Comparison of ENCODE assay signal across 25 mouse cellular contexts in the genomic region with DNA sequence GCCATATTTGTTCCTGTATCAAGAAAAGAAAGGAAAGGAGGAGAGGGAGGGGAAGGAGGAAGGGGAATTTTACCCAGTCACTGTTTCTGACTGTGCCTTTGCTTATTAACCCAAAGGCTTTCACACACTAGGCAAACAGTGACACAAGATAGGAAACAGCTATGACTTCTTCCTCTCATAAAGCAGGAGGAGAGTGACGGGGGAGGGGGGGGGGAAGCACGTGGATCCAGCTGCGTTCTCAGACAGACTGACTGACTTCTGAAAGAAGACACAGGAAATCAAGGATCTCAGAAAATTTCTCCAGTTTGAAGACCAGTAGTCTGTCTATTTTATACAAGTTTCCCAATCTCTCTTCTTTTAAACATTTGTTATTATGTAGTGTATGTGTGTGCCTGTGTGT. TPM values are rescaled to one million over a fixed set of nuclear protein-coding genes. Genes with fewer than 3 reads are reported as not detected.
A peak's percentile ranks its signal among the peaks of the same experiment; 100 is the strongest.
DNase-seq lines count a peak whose midpoint lies in the region; ATAC-seq and TF ChIP-seq lines count a peak whose summit lies in the region.
"Had no signal": no experiment of that assay in that cellular context is flagged by ENCODE, and none has a peak within 500 bp of the region (broad histone marks: within the 10 kb centered on the region; RNA-seq: fewer than 3 reads in every experiment).

No protein-coding gene starts in this region.

- no peak overlapping the region for H3K9ac ChIP-seq in heart, postnatal 0 days (replicated peaks; ENCODE audit: low read depth, low read length)
- H3K9ac ChIP-seq in liver, embryonic 12.5 days, result 0 out of 2 replicates have a peak overlapping the region, but pooled peaks have one; percentile 2
- no peak overlapping the region for H3K9ac ChIP-seq in stomach, postnatal 0 days (ENCODE audit: low read length)
- H3K9ac ChIP-seq in forebrain, embryonic 16.5 days (replicated peaks; ENCODE audit: low read depth, low read length), result no peak overlapping the region
- H3K9ac ChIP-seq: embryonic facial prominence, embryonic 13.5 days; hindbrain, embryonic 13.5 days; limb, embryonic 15.5 days had no signal

- ATAC-seq in heart, postnatal 0 days (ENCODE audit: insufficient read depth, low read depth), result no peak
- no peak for ATAC-seq in megakaryocyte, adult 5-6 weeks (ENCODE audit: poor library complexity, severe bottlenecking)
- ATAC-seq in liver, embryonic 12.5 days, result no peak
- peak; percentile 80 for ATAC-seq in stomach, postnatal 0 days (ENCODE audit: low FRiP score, low TSS enrichment)
- ATAC-seq in forebrain, embryonic 16.5 days, result no peak
- ATAC-seq: forebrain, embryonic 14.5 days had no signal

- H3K9me3 ChIP-seq in heart, postnatal 0 days (replicated peaks; ENCODE audit: control insufficient read depth, low read length), result no peaks in the 10 kb centered on the region
- H3K9me3 ChIP-seq in megakaryocyte, embryonic 14.5 days, result no peaks in the 10 kb centered on the region
- H3K9me3 ChIP-seq in liver, embryonic 12.5 days (replicated peaks), result no peaks in the 10 kb centered on the region
- H3K9me3 ChIP-seq in stomach, postnatal 0 days (ENCODE audit: control insufficient read depth, low read length), result no peaks in the 10 kb centered on the region
- no peaks in the 10 kb centered on the region for H3K9me3 ChIP-seq in forebrain, embryonic 16.5 days (ENCODE audit: control insufficient read depth, low read length)
- H3K9me3 ChIP-seq: embryonic facial prominence, embryonic 13.5 days; hindbrain, embryonic 13.5 days; limb, embryonic 15.5 days had no signal

- H3K4me1 ChIP-seq in heart, postnatal 0 days (ENCODE audit: control insufficient read depth, insufficient read depth), result peaks cover 18% of the 10 kb centered on the region
- H3K4me1 ChIP-seq in megakaryocyte, embryonic 14.5 days, result peaks cover 33% of the 10 kb centered on the region
- H3K4me1 ChIP-seq in liver, embryonic 12.5 days, result peaks cover 36% of the 10 kb centered on the region
- H3K4me1 ChIP-seq in stomach, postnatal 0 days (replicated peaks; ENCODE audit: control insufficient read depth, insufficient read depth), result peaks cover 5% of the 10 kb centered on the region; the same call in 1 of the 2 replicates
- no peaks in the 10 kb centered on the region for H3K4me1 ChIP-seq in forebrain, embryonic 16.5 days (replicated peaks; ENCODE audit: control insufficient read depth, insufficient read depth, low read length)

- TF ChIP-seq EP300 in heart, postnatal 0 days (IDR thresholded peaks at IDR 0.05; ENCODE audit: low read depth), result no peak
- no peak for TF ChIP-seq EP300 in stomach, postnatal 0 days (optimal IDR thresholded peaks at IDR 0.05)

- TF ChIP-seq CTCF in heart, postnatal 0 days (IDR thresholded peaks at IDR 0.05; ENCODE audit: low read depth), result no peak
- TF ChIP-seq CTCF in stomach, postnatal 0 days (IDR thresholded peaks at IDR 0.05; ENCODE audit: low read depth), result no peak

- no peak for DNase-seq in heart, postnatal 0 days (ENCODE audit: low spot score)
- no peak for DNase-seq in heart, postnatal 14 days
- peak; percentile 50 for DNase-seq in stomach, postnatal 0 days (ENCODE audit: low spot score)
- DNase-seq in gastrocnemius, postnatal 36 days, result no peak
- DNase-seq: adrenal gland, postnatal 10 days; B cell, adult 2 months; cerebellum, adult 18-20 months; cerebellum, postnatal 25 days; embryo, embryonic 11 days; gastrocnemius, postnatal 10 days; heart, adult 2 months; kidney, adult 9 months; kidney, postnatal 14 days; left cerebral cortex, postnatal 4 days; lung, adult 2 months; midbrain, embryonic 14.5 days; retina, postnatal 1 day had no signal

- no peaks in the 10 kb centered on the region for H3K36me3 ChIP-seq in heart, postnatal 0 days (replicated peaks; ENCODE audit: control insufficient read depth, insufficient read depth, low read length)
- no peaks in the 10 kb centered on the region for H3K36me3 ChIP-seq in megakaryocyte, embryonic 14.5 days (replicated peaks; ENCODE audit: low read length)
- no peaks in the 10 kb centered on the region for H3K36me3 ChIP-seq in liver, embryonic 12.5 days
- no peaks in the 10 kb centered on the region for H3K36me3 ChIP-seq in stomach, postnatal 0 days (ENCODE audit: control insufficient read depth, insufficient read depth, low read length)
- H3K36me3 ChIP-seq in forebrain, embryonic 16.5 days (ENCODE audit: control insufficient read depth, insufficient read depth), result no peaks in the 10 kb centered on the region
- H3K36me3 ChIP-seq: embryonic facial prominence, embryonic 13.5 days; hindbrain, embryonic 13.5 days; limb, embryonic 15.5 days had no signal

- H3K4me2 ChIP-seq in heart, postnatal 0 days (ENCODE audit: low read depth, low read length), result no peak overlapping the region
- H3K4me2 ChIP-seq in liver, embryonic 12.5 days, result no peak overlapping the region; the same call in 1 of the 2 replicates
- no peak overlapping the region for H3K4me2 ChIP-seq in stomach, postnatal 0 days (replicated peaks; ENCODE audit: low read depth)
- H3K4me2 ChIP-seq in forebrain, embryonic 16.5 days (ENCODE audit: low read length), result no peak overlapping the region
- H3K4me2 ChIP-seq: embryonic facial prominence, embryonic 13.5 days; hindbrain, embryonic 13.5 days; limb, embryonic 15.5 days had no signal

- 45% methylated on average over 3 of the region's 3 CpGs for WGBS in heart, postnatal 0 days
- 14% methylated on average over 3 of the region's 3 CpGs for WGBS in liver, embryonic 12.5 days (ENCODE audit: insufficient replicate concordance)
- WGBS in stomach, postnatal 0 days, result 15% methylated on average over 3 of the region's 3 CpGs
- WGBS in forebrain, embryonic 16.5 days, result 52% methylated on average over 3 of the region's 3 CpGs

- H3K27me3 ChIP-seq in heart, postnatal 0 days (ENCODE audit: control insufficient read depth, insufficient read depth, low read length), result no peaks in the 10 kb centered on the region
- peaks cover 3% of the 10 kb centered on the region for H3K27me3 ChIP-seq in megakaryocyte, embryonic 14.5 days (replicated peaks)
- no peaks in the 10 kb centered on the region for H3K27me3 ChIP-seq in liver, embryonic 12.5 days (replicated peaks)
- H3K27me3 ChIP-seq in stomach, postnatal 0 days (ENCODE audit: control insufficient read depth, insufficient read depth, low read length), result no peaks in the 10 kb centered on the region
- H3K27me3 ChIP-seq in forebrain, embryonic 16.5 days (replicated peaks; ENCODE audit: control insufficient read depth, insufficient read depth, low read length), result no peaks in the 10 kb centered on the region
- H3K27me3 ChIP-seq: embryonic facial prominence, embryonic 13.5 days; hindbrain, embryonic 13.5 days; limb, embryonic 15.5 days had no signal

- H3K27ac ChIP-seq in heart, postnatal 0 days (ENCODE audit: low read depth), result 0 out of 2 replicates have a peak overlapping the region, but pooled peaks have one; percentile 1
- 0 out of 2 replicates have a peak overlapping the region, but pooled peaks have one; percentile 52 for H3K27ac ChIP-seq in liver, embryonic 12.5 days
- no peak overlapping the region for H3K27ac ChIP-seq in stomach, postnatal 0 days (replicated peaks)
- H3K27ac ChIP-seq in forebrain, embryonic 16.5 days (ENCODE audit: low read length), result no peak overlapping the region
- H3K27ac ChIP-seq: embryonic facial prominence, embryonic 13.5 days; heart, adult 2 months; hindbrain, embryonic 13.5 days; limb, embryonic 15.5 days had no signal

- no peak overlapping the region for H3K4me3 ChIP-seq in heart, postnatal 0 days (ENCODE audit: low read depth, low read length)
- peak overlapping the region; percentile 23 for H3K4me3 ChIP-seq in megakaryocyte, embryonic 14.5 days (replicated peaks)
- H3K4me3 ChIP-seq in liver, embryonic 12.5 days, result no peak overlapping the region
- H3K4me3 ChIP-seq in stomach, postnatal 0 days (ENCODE audit: low read depth, low read length), result no peak overlapping the region
- H3K4me3 ChIP-seq in forebrain, embryonic 16.5 days (replicated peaks; ENCODE audit: low read length), result no peak overlapping the region
- H3K4me3 ChIP-seq: embryonic facial prominence, embryonic 13.5 days; heart, adult 2 months; hindbrain, embryonic 13.5 days; limb, embryonic 15.5 days had no signal

- intact Hi-C loops in heart, postnatal 14 days (cut with DNase I), result no loop called here
- intact Hi-C loops in gastrocnemius, postnatal 36 days (cut with DNase I), result no loop called here

RNA-seq across cellular contexts. Expression of a gene that starts 56.8 kb away (rescaled TPM):
- 58.8 and 60.7 TPM in 2 replicates for total RNA-seq in heart, postnatal 0 days (2014; rRNA removed; ENCODE audit: low replicate concordance)
- 26.9 and 28.8 TPM in 2 replicates for polyA plus RNA-seq in heart, postnatal 0 days (2015; fragmentation: Nextera tagmentation; extraction: Ambion mirVana)
- 10 to 100 TPM; 33.5 to 35.2 TPM for total RNA-seq in heart, postnatal 14 days (2021)
- 1.1 and 2.0 TPM in 2 replicates for polyA plus RNA-seq in megakaryocyte, embryonic 14.5 days (2012; ENCODE audit: insufficient read depth, low replicate concordance)
- 0.69 and 2.0 TPM in 2 replicates for total RNA-seq in megakaryocyte, adult 5-6 weeks (2015)
- total RNA-seq in megakaryocyte, adult 5-6 weeks (2017), result 0.73 and 1.3 TPM in 2 replicates
- 25.1 and 25.3 TPM in 2 replicates for polyA plus RNA-seq in liver, embryonic 12.5 days (2016; fragmentation: Nextera tagmentation; extraction: Ambion mirVana)
- polyA plus RNA-seq in stomach, postnatal 0 days (2015; fragmentation: Nextera tagmentation; extraction: Ambion mirVana), result 35.3 and 35.6 TPM in 2 replicates
- polyA plus RNA-seq in forebrain, embryonic 16.5 days (2015; fragmentation: Nextera tagmentation; extraction: Ambion mirVana), result 10.9 and 14.4 TPM in 2 replicates
- total RNA-seq in gastrocnemius, postnatal 36 days (2021), result 1 to 10 TPM; 6.7 to 6.9 TPM

RNA-seq across cellular contexts. Expression of a gene that starts 56.9 kb away (rescaled TPM):
- 6.9 and 14.8 TPM in 2 replicates for total RNA-seq in heart, postnatal 0 days (2014; rRNA removed; ENCODE audit: low replicate concordance)
- 29.5 and 32.7 TPM in 2 replicates for polyA plus RNA-seq in heart, postnatal 0 days (2015; fragmentation: Nextera tagmentation; extraction: Ambion mirVana)
- 10 to 100 TPM; 12.1 to 12.4 TPM for total RNA-seq in heart, postnatal 14 days (2021)
- polyA plus RNA-seq in megakaryocyte, embryonic 14.5 days (2012; ENCODE audit: insufficient read depth, low replicate concordance), result 4.2 and 38.3 TPM in 2 replicates
- 28.4 and 37.0 TPM in 2 replicates for total RNA-seq in megakaryocyte, adult 5-6 weeks (2015)
- 13.5 and 18.0 TPM in 2 replicates for total RNA-seq in megakaryocyte, adult 5-6 weeks (2017)
- polyA plus RNA-seq in liver, embryonic 12.5 days (2016; fragmentation: Nextera tagmentation; extraction: Ambion mirVana), result 47.9 and 50.2 TPM in 2 replicates
- polyA plus RNA-seq in stomach, postnatal 0 days (2015; fragmentation: Nextera tagmentation; extraction: Ambion mirVana), result 36.8 and 38.6 TPM in 2 replicates
- polyA plus RNA-seq in forebrain, embryonic 16.5 days (2015; fragmentation: Nextera tagmentation; extraction: Ambion mirVana), result 13.0 and 19.4 TPM in 2 replicates
- total RNA-seq in gastrocnemius, postnatal 36 days (2021), result 10 to 100 TPM in 1 of 2 experiments, 1 to 10 TPM in 1; 9.0 to 15.9 TPM

Comparison
In these comparisons a context has a peak if more than half of its experiments do, and no peak if none do; other contexts are left out.
1. H3K27ac ChIP-seq: peak in heart, postnatal 0 days (single experiment) and liver, embryonic 12.5 days (single experiment); none in stomach, postnatal 0 days (single experiment) and forebrain, embryonic 16.5 days (single experiment).